In genomic region chr2:110285829-110286504, GRCm38 (mm10) we compare ENCODE assay signal across 14 mouse cellular contexts. TPM values are rescaled to one million over a fixed set of nuclear protein-coding genes. Genes with fewer than 3 reads are reported as not detected.
"Had no signal": no experiment of that assay in that cellular context is flagged by ENCODE, and none has a peak within 500 bp of the region (broad histone marks: within the 10 kb centered on the region; RNA-seq: fewer than 3 reads in every experiment).

No protein-coding gene starts in this region.

- H3K4me3 ChIP-seq: limb, embryonic 15.5 days; liver, embryonic 12.5 days; midbrain, embryonic 12.5 days; neural tube, embryonic 13.5 days had no signal

- H3K9ac ChIP-seq: limb, embryonic 15.5 days; liver, embryonic 12.5 days; midbrain, embryonic 12.5 days; neural tube, embryonic 13.5 days had no signal

- H3K9me3 ChIP-seq: limb, embryonic 15.5 days; liver, embryonic 12.5 days; midbrain, embryonic 12.5 days; neural tube, embryonic 13.5 days had no signal

- H3K4me2 ChIP-seq: limb, embryonic 15.5 days; liver, embryonic 12.5 days; midbrain, embryonic 12.5 days; neural tube, embryonic 13.5 days had no signal

- ATAC-seq: liver, embryonic 12.5 days; midbrain, embryonic 16.5 days had no signal

- H3K27ac ChIP-seq: limb, embryonic 15.5 days; liver, embryonic 12.5 days; midbrain, embryonic 12.5 days; neural tube, embryonic 13.5 days had no signal

- H3K27me3 ChIP-seq: limb, embryonic 15.5 days; liver, embryonic 12.5 days; midbrain, embryonic 12.5 days; neural tube, embryonic 13.5 days had no signal

- DNase-seq: kidney, adult 18-20 months; kidney, postnatal 14 days; lung, postnatal 14 days; retina, postnatal 1 day; right cerebral cortex, postnatal 4 days; spleen, adult 18-20 months; thymus, adult 2 months; thymus, postnatal 25 days had no signal

- H3K4me1 ChIP-seq: limb, embryonic 15.5 days; liver, embryonic 12.5 days; midbrain, embryonic 12.5 days; neural tube, embryonic 13.5 days had no signal

- H3K36me3 ChIP-seq: limb, embryonic 15.5 days; liver, embryonic 12.5 days; midbrain, embryonic 12.5 days; neural tube, embryonic 13.5 days had no signal

RNA-seq across cellular contexts. Expression of gene Bbox1, which starts 28.4 kb away (rescaled TPM):
- total RNA-seq: megakaryocyte-erythroid progenitor cell, adult 5-6 weeks had no signal
- polyA plus RNA-seq: neural tube, embryonic 13.5 days had no signal
